Mouse (Mus musculus): ENCODE measurements around the gene Mitf.

Mitf gene

DNA sequence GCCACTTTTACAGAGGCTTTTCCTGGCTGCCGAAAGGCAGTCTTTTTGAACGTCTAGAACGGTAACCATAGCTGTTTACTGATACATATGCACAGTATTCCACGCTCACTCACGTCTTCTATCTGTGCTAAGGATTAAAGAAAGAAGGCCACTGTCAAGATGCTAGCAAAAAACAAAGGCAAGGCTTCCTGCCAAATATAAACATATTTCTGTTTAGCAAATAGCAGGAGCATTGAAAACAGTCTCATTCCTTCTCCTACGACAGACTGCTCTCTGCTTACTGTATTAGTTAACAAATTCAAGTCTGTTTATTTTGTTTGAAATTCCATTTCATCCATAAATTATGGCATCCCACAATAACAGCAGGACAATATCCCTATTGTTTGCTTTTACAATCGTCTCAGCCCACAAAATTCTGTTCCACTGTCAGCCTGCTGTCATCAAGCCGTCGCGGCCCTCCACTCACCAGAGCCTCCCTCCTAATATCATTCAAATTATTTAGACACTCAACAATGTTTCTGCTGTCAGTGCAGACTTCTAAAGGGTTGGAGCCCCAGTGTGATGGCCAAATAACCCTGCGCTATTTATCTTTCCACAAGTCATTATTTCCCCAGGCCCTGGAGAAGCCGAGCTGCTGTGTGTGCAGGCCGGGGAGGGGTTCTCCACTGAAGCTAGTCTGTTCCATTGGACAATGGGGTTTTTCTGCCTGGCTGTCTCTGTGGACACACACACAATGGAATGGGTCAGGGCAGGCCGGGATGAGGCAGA is 242.0 kb downstream of the Mitf start:
- DNase-seq (ENCODE audit: low spot score), result no peak

DNA sequence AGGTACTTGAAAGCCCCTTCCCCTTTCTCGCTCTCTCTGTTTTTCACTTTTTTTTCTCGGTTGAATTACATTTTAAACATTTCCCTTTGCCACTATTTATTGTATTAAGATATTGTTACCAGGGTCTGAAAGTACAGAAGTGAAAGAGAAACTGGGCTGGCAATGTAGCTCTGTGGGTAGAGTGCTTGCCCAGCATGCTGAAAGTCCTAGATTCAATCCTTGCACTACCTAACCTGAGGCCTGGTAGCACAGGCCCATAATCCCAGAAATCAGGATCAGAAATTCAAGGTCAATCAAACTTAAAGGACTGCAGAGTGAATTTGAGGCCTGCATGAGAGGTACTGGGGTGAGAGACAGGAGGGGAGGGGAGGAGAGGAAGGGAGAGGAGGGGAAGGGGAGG is 242.7 kb downstream of the Mitf start:
- no peak for DNase-seq (ENCODE audit: low spot score)

DNA sequence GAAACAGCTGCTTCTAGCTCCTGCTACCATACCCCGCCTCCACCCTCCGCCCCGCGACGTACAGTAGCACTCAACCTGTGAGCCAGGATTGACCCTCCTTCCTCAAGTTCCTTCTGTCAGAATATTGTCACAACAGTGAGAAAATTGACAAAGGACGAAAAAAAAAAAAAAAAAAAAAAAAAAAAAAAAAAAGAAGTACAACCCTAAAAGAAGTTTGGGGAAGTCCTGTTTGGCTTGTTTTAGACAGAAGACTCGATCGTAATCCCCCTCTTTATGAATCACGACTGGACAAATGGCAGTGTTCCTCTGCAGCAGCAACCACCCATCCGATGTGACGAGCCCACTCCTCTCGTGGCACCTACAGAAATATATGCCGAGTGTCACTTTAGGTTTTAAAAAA is 255.0 kb downstream of the Mitf start:
- DNase-seq (ENCODE audit: low spot score), result no peak

DNA sequence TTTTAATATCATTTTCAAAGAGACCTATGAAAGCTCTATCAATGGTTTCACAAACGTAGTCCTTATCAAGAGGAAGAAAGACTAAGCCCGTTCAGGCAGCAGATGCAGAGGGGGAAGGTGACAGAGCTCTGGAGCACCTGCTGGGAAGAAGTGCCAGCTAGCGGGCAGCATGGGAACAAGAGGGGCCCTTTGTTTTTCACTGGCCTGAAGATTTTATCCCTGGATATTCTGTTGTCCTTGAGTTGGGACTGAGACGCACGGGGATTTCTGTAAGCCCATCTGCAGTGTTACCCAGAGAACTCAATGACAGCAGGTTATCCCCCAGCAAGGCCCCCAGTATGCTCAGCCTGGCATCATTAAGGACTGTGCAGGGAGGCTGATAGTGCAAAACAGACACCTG is 258.1 kb downstream of the Mitf start:
- no peak for DNase-seq (ENCODE audit: low spot score)

DNA sequence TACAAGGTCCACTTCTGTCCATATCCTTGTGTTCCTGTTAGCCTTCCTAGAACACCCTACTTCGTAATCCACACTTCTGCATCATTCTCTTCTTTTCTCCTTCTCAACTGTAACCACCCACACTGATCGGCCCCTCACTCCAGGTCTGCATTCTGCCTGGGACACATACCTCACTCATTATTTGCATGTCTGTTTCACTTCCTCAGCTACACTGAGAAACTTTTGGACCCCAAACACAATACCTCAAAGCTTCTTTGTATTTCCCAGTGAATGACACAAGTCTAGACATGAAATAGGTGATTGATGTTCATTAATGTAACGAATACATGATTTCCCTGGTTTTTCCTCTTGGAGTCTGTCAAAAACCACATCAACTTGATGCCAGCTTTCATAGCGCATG is 259.6 kb downstream of the Mitf start:
- no peak for DNase-seq (ENCODE audit: low spot score)
